Mouse (Mus musculus) lung, postnatal 0 days (tissue): ENCODE measurements around the gene Tcf3. TPM values are rescaled to one million over a fixed set of nuclear protein-coding genes. Genes with fewer than 3 reads are reported as not detected.

Experiments used
- ATAC-seq: fragments of 200-750 bp; cut with Nextera tagmentation; 2 replicates; pipeline ENCODE4 v1.8.0; 2017; ENCODE audit warnings: moderate library complexity
- DNase-seq: peaks from one replicate; pipeline ENCODE4 v3.0.0-alpha.2; 2016; ENCODE audit warnings: low spot score
- H3K27ac ChIP-seq: fragments of 300-500 bp; sonication (generic); 2 replicates; pipeline ENCODE4 v1.5.1; 2014; ENCODE audit warnings: antibody characterized with exemption, mild to moderate bottlenecking, low read length, mixed read lengths
- H3K27me3 ChIP-seq: fragments of 300-500 bp; sonication (generic); replicated peaks from 2 replicates; pipeline ENCODE4 v1.6.1; 2014; ENCODE audit warnings: low read length, mixed read lengths; ENCODE audit not compliant: insufficient read depth
- H3K36me3 ChIP-seq: fragments of 300-500 bp; sonication (generic); 2 replicates; pipeline ENCODE4 v1.6.1; 2014; ENCODE audit warnings: low read length, mixed read lengths; ENCODE audit not compliant: insufficient read depth
- H3K4me1 ChIP-seq: fragments of 300-500 bp; sonication (generic); 2 replicates; pipeline ENCODE4 v1.6.1; 2014; ENCODE audit warnings: antibody characterized with exemption, low read depth, low read length, mixed read lengths; ENCODE audit not compliant: insufficient read depth
- H3K4me2 ChIP-seq: fragments of 300-500 bp; sonication (generic); replicated peaks from 2 replicates; pipeline ENCODE4 v1.6.1; 2014; ENCODE audit warnings: low read depth, mild to moderate bottlenecking, low read length, moderate library complexity, mixed read lengths
- H3K4me3 ChIP-seq: fragments of 300-500 bp; sonication (generic); 2 replicates; pipeline ENCODE4 v1.5.1; 2014; ENCODE audit warnings: low read depth, low read length
- H3K9ac ChIP-seq: fragments of 300-500 bp; sonication (generic); replicated peaks from 2 replicates; pipeline ENCODE4 v1.6.1; 2014; ENCODE audit warnings: low read depth, mild to moderate bottlenecking
- H3K9me3 ChIP-seq: fragments of 300-500 bp; sonication (generic); 2 replicates; pipeline ENCODE4 v1.6.1; 2016; ENCODE audit warnings: low read length, mixed read lengths
- CTCF ChIP-seq: IDR thresholded peaks from 2 replicates; pipeline ENCODE4 v1.5.1; 2016; ENCODE audit warnings: antibody characterized with exemption, mild to moderate bottlenecking
- EP300 ChIP-seq: IDR thresholded peaks from 2 replicates; pipeline ENCODE4 v1.6.1; 2016; ENCODE audit warnings: antibody characterized with exemption, mild to moderate bottlenecking, control low read depth
- WGBS: fragments of 180-500 bp; shearing (Covaris S2); extraction: QIAGEN DNeasy Blood & Tissue Kit; methylation state at CpG from one replicate; pipeline ENCODE4 v1.1.7; 2014; 5-methylcytosine and 5-hydroxymethylcytosine counted together
- polyA plus RNA-seq: library from polyadenylated mRNA; unstranded; fragments of >200 nt; fragmentation: Nextera tagmentation; extraction: Ambion mirVana; gene quantifications from 2 replicates; pipeline ENCODE4 v1.2.1, GENCODE M21; 2015

The Tcf3 gene
- polyA plus RNA-seq, 1 experiment from 2014 or later, result 34.7 TPM

DNA sequence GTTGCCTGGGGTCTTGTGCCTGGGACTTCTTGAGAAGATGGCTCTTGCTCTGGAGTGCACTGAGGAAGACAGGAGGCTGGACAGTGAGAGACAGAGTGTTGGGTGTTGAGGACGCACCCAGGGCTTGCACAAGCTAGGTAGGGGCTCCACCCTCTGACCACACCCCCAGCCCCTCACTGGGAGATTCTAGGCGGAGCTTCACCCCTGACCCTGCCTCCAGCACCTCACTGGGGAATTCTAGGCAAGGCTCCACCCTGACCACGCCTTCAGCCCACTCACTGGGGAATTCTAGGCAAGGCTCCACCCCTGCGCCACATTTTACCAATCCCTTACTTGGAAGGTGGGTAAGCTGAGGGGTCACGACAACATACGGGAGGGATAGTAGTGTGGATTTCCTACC, 17.2 kb upstream of the Tcf3 start:
- H3K4me1 ChIP-seq, result no peaks in the 10 kb centered on the region
- TF ChIP-seq CTCF (no peak), EP300 (no peak)
- no peak overlapping the region for H3K9ac ChIP-seq
- H3K4me2 ChIP-seq, result no peak overlapping the region
- no peak overlapping the region for H3K4me3 ChIP-seq
- DNase-seq (no peak), ATAC-seq (no peak)
- no peaks in the 10 kb centered on the region for H3K9me3 ChIP-seq
- WGBS, result 7% methylated on average over 6 of the region's 6 CpGs
- no peaks in the 10 kb centered on the region for H3K27me3 ChIP-seq
- H3K36me3 ChIP-seq, result no peaks in the 10 kb centered on the region
- no peak overlapping the region for H3K27ac ChIP-seq

DNA sequence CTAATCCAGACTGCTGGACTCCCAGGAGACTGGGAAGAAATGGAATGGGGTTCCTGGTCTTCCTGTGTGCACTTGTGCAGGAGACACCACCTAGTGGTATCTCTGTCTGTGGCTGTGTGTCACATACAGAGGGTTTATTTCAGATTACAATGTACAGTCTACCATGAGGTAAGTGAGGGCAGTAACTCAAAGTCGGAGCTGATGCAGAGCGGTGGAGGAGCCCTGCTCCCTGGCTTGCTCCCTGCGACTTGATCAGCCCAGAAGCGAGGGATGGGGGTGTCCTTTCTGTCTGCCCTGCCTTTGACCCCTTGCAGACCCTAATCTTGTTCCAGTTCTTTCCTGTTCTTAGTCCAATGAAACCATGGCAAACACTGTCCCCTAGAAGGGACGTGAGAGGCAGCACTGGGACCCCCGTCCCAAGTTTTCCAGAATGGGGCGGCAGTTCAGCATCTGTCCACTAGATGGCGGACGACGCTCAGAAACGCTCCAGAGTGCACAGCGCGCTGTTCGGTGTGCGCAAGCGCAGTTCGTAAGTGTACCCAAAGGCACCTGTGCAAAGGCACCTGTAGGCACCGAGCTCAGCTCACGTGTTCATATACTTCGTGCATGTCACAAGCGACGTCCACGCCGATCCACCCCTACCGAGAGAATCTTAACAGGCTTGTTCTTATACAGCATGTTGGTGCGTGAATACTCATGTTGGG, 12.6 kb upstream of the Tcf3 start:
- H3K4me2 ChIP-seq, result no peak overlapping the region
- H3K4me1 ChIP-seq, result no peaks in the 10 kb centered on the region
- H3K27me3 ChIP-seq, result no peaks in the 10 kb centered on the region
- H3K36me3 ChIP-seq, result no peaks in the 10 kb centered on the region
- no peak overlapping the region for H3K9ac ChIP-seq
- H3K4me3 ChIP-seq, result no peak overlapping the region
- H3K9me3 ChIP-seq, result no peaks in the 10 kb centered on the region
- DNase-seq, result peak; percentile 88
- H3K27ac ChIP-seq, result no peak overlapping the region
- 7% methylated on average over 26 of the region's 26 CpGs for WGBS
- TF ChIP-seq EP300 (no peak), CTCF (peak; percentile 99)
- ATAC-seq, result peak; percentile 88

DNA sequence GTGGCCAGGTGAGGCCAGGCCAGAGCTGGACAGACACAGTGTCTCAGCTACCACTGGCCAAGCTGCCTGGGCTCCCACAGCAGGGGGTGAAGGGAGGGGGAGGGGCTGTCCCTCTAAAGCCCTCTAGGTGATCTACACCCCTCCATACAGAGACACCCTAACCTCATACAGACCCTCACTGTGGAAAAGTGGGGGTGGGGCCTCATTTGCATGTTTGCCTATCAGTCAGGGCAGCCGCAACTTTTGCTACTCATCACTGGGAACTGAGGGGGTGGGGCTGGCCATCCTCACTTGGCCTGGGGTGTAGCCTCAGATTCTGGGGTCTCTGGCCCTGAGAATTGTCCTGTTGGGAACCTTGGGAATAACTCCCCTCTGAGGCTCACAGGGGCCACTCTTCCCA, 11.6 kb upstream of the Tcf3 start:
- TF ChIP-seq EP300 (no peak), CTCF (no peak)
- H3K9ac ChIP-seq, result no peak overlapping the region
- no peak overlapping the region for H3K27ac ChIP-seq
- H3K4me3 ChIP-seq, result no peak overlapping the region
- H3K36me3 ChIP-seq, result no peaks in the 10 kb centered on the region
- no peaks in the 10 kb centered on the region for H3K27me3 ChIP-seq
- H3K4me2 ChIP-seq, result no peak overlapping the region
- ATAC-seq, result no peak
- no peak for DNase-seq
- 67% methylated on average over 1 of the region's 1 CpGs for WGBS
- H3K9me3 ChIP-seq, result no peaks in the 10 kb centered on the region
- no peaks in the 10 kb centered on the region for H3K4me1 ChIP-seq

DNA sequence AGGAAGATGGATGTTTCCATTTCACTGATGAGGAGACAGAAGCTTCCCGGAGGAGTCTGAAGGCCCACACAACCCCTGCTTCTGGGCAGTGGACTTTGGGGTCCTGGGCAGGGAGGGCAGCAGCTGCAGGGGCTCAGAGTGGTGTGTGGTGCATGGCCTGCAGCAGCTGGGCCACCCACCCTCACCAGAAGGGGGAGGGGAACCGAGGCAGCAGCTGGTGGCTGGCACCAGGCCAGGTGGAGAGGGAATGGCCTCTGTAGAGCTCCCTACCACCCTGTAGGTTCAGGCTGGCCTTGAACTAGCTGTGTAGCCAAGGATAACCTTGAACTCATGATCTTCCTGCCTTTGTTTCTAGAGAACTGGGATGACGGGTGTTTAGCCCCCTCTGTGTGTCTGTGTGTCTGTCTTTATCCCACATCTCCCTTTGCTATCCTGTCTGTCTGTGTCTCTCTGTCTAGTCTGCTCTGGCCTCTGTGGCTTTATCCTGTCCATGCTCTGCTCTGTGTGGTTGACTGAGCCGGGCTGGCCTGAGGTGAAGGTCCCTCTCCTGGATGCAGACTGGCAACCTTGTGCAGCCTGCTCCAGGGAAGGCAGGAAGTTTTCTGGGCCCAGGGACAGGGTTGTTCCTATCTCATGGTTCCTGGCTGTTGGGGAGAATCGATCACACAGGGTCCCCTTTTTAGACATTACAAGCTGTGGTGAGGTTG, 11.0 kb upstream of the Tcf3 start:
- no peak overlapping the region for H3K4me2 ChIP-seq
- H3K9ac ChIP-seq, result no peak overlapping the region
- no peak overlapping the region for H3K27ac ChIP-seq
- WGBS, result 32% methylated on average over 5 of the region's 5 CpGs
- H3K27me3 ChIP-seq, result no peaks in the 10 kb centered on the region
- DNase-seq, result no peak
- H3K9me3 ChIP-seq, result no peaks in the 10 kb centered on the region
- no peak for ATAC-seq
- H3K4me3 ChIP-seq, result no peak overlapping the region
- TF ChIP-seq CTCF, result no peak
- no peak for TF ChIP-seq EP300
- no peaks in the 10 kb centered on the region for H3K36me3 ChIP-seq
- H3K4me1 ChIP-seq, result no peaks in the 10 kb centered on the region

DNA sequence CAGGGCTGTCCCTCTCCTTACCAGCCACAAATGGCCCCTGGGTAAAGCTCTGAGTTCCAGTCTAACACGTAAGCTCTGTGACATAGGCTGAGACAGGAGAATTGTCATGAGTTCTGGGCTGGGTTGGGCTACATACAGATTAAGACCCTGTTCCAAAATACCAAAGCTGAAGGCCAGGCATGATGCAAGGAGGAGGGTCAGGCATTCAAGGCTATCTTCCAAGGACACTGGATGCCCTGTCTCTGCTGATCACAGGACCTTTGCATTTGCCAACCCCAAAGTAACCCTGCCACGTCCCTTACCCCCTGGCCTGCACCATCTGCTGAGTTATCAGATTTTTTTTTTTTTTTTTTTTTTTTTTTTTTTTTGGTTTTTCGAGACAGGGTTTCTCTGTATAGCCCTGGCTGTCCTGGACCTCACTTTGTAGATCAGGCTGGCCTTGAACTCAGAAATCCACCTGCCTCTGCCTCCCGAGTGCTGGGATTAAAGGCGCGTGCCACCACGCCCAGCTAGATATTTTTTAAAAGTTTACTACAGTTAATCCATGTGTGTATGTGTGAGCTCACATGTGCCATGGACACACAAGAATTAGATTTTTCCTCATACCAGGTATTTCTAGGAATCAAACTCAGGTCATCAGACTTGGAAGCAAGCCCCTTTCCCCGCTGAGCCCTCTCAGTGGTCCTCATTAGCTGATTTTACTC, 10.3 kb upstream of the Tcf3 start:
- Histone ChIP-seq H3K4me2 (no peak overlapping the region), H3K9ac (no peak overlapping the region), H3K9me3 (no peaks in the 10 kb centered on the region), H3K27ac (no peak overlapping the region), H3K36me3 (no peaks in the 10 kb centered on the region), H3K4me3 (no peak overlapping the region), H3K27me3 (no peaks in the 10 kb centered on the region), H3K4me1 (no peaks in the 10 kb centered on the region)
- 81% methylated on average over 7 of the region's 8 CpGs for WGBS
- ATAC-seq (no peak), DNase-seq (no peak)
- no peak for TF ChIP-seq EP300
- TF ChIP-seq CTCF, result no peak

DNA sequence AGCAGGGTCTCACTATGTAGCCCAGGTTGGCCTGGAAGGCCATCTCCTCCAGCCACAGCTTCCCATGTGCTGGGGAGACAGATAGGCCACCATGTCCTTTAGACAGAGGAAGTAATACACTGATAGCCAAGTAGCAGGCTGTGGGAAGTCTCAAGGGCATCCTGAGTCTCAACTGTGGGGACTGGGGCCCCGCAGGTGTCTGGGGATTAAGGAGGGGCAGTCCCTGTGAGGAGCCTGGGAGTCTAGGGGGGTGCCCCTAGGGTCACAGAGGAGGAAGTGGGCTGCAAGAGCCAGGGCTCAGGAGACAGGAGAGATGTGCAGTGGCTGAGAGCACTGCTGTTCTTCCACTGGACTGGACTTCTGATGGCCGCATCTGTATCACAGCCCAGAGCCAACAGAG, 9.5 kb upstream of the Tcf3 start:
- no peak overlapping the region for H3K9ac ChIP-seq
- no peak overlapping the region for H3K4me3 ChIP-seq
- DNase-seq (no peak), ATAC-seq (no peak)
- no peaks in the 10 kb centered on the region for H3K27me3 ChIP-seq
- no peaks in the 10 kb centered on the region for H3K4me1 ChIP-seq
- 40% methylated on average over 2 of the region's 2 CpGs for WGBS
- H3K9me3 ChIP-seq, result no peaks in the 10 kb centered on the region
- no peak overlapping the region for H3K27ac ChIP-seq
- no peaks in the 10 kb centered on the region for H3K36me3 ChIP-seq
- no peak for TF ChIP-seq EP300
- no peak for TF ChIP-seq CTCF
- no peak overlapping the region for H3K4me2 ChIP-seq
